Mouse (Mus musculus): Measurements from ENCODE around the gene Hoxa7. TPM values are rescaled to one million over a fixed set of nuclear protein-coding genes. Genes with fewer than 3 reads are reported as not detected.

The Hoxa7 gene
- total and polyA plus RNA-seq, 2 experiments from 2014 or later: not detected

GRCm38 (mm10) chr6:52180213-52180710 lies 41.4 kb downstream of the Hoxa7 start:
- Histone ChIP-seq H3K36me3 (ENCODE audit: insufficient read depth, low read length) (no peaks in the 10 kb centered on the region), H3K9ac (replicated peaks; ENCODE audit: low read length, poor library complexity, severe bottlenecking) (no peak overlapping the region), H3K4me2 (ENCODE audit: low read depth, low read length, poor library complexity, severe bottlenecking) (no peak overlapping the region), H3K9me3 (ENCODE audit: low read length) (no peaks in the 10 kb centered on the region), H3K4me1 (ENCODE audit: insufficient read depth, low read length) (no peaks in the 10 kb centered on the region), H3K4me3 (ENCODE audit: low read depth, low read length) (no peak overlapping the region), H3K27me3 (ENCODE audit: insufficient read depth, low read length) (peaks cover 94% of the 10 kb centered on the region), H3K27ac (ENCODE audit: low read depth, low read length) (no peak overlapping the region)
- WGBS: 2% methylated on average over 11 of the region's 11 CpGs
- no peak for ATAC-seq (ENCODE audit: low FRiP score)
- DNase-seq (ENCODE audit: low spot score): no peak
- no peak for TF ChIP-seq CTCF (IDR thresholded peaks at IDR 0.05)

DNA sequence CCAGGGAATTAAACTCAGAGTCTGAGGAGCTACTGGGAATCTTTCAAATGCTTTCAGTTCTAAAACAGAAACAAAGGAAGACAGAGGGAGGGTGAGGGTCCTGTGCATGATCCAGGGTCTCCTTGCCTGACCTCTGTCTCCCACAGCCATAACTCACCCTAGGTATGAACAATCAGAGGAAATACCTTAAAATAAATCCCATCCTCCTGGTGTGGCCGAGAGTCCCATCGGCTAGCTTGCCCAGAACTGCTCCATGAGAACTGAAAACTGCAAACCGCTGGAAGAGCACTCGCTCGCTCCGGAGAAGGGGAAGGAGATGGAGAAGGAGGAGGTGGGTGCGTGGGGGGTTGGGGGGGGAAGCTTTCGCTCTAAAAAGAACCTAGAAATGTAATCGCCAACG lies 42.0 kb downstream of the Hoxa7 start:
- ATAC-seq (ENCODE audit: low FRiP score) (no peak), DNase-seq (ENCODE audit: low spot score) (no peak)
- no peaks in the 10 kb centered on the region for H3K9me3 ChIP-seq (ENCODE audit: low read length)
- 1% methylated on average over 10 of the region's 10 CpGs for WGBS
- H3K4me1 ChIP-seq (ENCODE audit: insufficient read depth, low read length): no peaks in the 10 kb centered on the region
- no peak overlapping the region for H3K4me2 ChIP-seq (ENCODE audit: low read depth, low read length, poor library complexity, severe bottlenecking)
- H3K27me3 ChIP-seq (ENCODE audit: insufficient read depth, low read length): peaks cover 95% of the 10 kb centered on the region
- H3K27ac ChIP-seq (ENCODE audit: low read depth, low read length): no peak overlapping the region
- H3K9ac ChIP-seq (replicated peaks; ENCODE audit: low read length, poor library complexity, severe bottlenecking): no peak overlapping the region
- no peaks in the 10 kb centered on the region for H3K36me3 ChIP-seq (ENCODE audit: insufficient read depth, low read length)
- H3K4me3 ChIP-seq (ENCODE audit: low read depth, low read length): no peak overlapping the region
- TF ChIP-seq CTCF (IDR thresholded peaks at IDR 0.05): no peak

GRCm38 (mm10) chr6:52178918-52179665 lies 42.6 kb downstream of the Hoxa7 start:
- Histone ChIP-seq H3K4me2 (ENCODE audit: low read depth, low read length, poor library complexity, severe bottlenecking) (no peak overlapping the region), H3K27ac (ENCODE audit: low read depth, low read length) (no peak overlapping the region), H3K27me3 (ENCODE audit: insufficient read depth, low read length) (peaks cover 90% of the 10 kb centered on the region), H3K9ac (replicated peaks; ENCODE audit: low read length, poor library complexity, severe bottlenecking) (no peak overlapping the region), H3K4me1 (ENCODE audit: insufficient read depth, low read length) (no peaks in the 10 kb centered on the region), H3K36me3 (ENCODE audit: insufficient read depth, low read length) (no peaks in the 10 kb centered on the region), H3K9me3 (ENCODE audit: low read length) (no peaks in the 10 kb centered on the region), H3K4me3 (ENCODE audit: low read depth, low read length) (no peak overlapping the region)
- no peak for DNase-seq (ENCODE audit: low spot score)
- WGBS: 0% methylated on average over 4 of the region's 4 CpGs
- TF ChIP-seq CTCF (IDR thresholded peaks at IDR 0.05): no peak
- ATAC-seq (ENCODE audit: low FRiP score): no peak

DNA sequence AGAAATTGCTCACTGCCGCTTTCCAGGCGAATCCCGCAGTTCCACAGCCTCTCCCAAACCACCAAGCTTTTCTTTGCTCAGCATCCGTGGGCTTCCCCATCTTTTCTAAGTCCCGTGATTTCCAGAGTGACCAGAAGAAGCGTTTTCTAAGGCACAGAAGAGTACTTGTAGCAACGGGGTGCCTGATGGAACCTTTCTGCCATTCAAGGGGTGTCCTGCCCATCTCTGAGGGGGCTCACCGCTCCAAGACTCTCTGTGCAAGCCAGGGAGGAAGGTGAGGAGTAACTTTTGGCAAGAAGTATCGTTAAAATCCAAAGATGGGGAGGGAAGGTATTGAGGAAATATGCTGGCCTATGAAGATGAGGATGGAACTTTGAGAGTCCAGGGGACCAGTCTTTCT lies 43.8 kb downstream of the Hoxa7 start:
- H3K9me3 ChIP-seq (ENCODE audit: low read length): no peaks in the 10 kb centered on the region
- no peak for ATAC-seq (ENCODE audit: low FRiP score)
- peaks cover 88% of the 10 kb centered on the region for H3K27me3 ChIP-seq (ENCODE audit: insufficient read depth, low read length)
- H3K36me3 ChIP-seq (ENCODE audit: insufficient read depth, low read length): no peaks in the 10 kb centered on the region
- WGBS: 2% methylated on average over 9 of the region's 9 CpGs
- H3K27ac ChIP-seq (ENCODE audit: low read depth, low read length): no peak overlapping the region
- H3K4me3 ChIP-seq (ENCODE audit: low read depth, low read length): no peak overlapping the region
- H3K4me1 ChIP-seq (ENCODE audit: insufficient read depth, low read length): no peaks in the 10 kb centered on the region
- no peak overlapping the region for H3K9ac ChIP-seq (replicated peaks; ENCODE audit: low read length, poor library complexity, severe bottlenecking)
- no peak for TF ChIP-seq CTCF (IDR thresholded peaks at IDR 0.05)
- no peak for DNase-seq (ENCODE audit: low spot score)
- H3K4me2 ChIP-seq (ENCODE audit: low read depth, low read length, poor library complexity, severe bottlenecking): no peak overlapping the region

DNA sequence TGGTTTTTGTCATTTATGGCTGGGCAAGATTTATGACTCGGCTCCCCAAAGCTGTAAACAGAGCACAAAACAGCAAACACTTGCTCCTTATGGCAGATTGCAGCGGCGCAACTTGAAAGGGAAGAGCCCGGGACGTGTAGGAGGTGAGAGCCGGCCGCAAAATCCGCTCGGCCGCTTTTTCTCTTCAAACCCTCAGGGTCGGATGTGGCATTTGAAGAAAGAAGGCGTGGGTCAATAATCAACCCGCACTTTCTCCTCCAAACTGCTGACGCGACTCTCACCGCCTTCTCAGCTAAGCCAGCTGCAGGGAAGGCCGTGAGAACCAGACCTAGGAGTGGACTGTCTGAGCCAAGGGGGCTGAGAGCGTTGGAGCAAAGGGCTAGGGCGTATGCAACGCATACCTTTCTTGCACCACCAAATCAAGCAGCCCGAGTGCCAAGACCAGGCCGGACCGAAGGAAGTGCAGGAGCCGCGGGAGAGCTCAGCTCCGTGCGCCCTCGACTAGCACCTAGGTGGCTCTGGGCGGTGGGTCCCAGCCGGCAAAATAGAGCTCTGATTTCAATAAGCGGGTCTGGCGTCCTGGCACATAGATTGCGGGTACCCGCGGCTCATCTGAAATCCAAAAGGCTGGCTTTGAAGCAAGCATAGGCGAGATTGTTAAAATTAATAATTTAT lies 44.5 kb downstream of the Hoxa7 start, which contains the start of gene 5730596B20Rik:
TSS of gene 5730596B20Rik (plus strand) at position 438 of the 675 bp plus-strand sequence.
- under 1% methylated on average over 36 of the region's 36 CpGs for WGBS
- H3K36me3 ChIP-seq (ENCODE audit: insufficient read depth, low read length): no peaks in the 10 kb centered on the region
- H3K9ac ChIP-seq (replicated peaks; ENCODE audit: low read length, poor library complexity, severe bottlenecking): no peak within 1 kb of the TSS
- ATAC-seq (ENCODE audit: low FRiP score) (no peak), DNase-seq (ENCODE audit: low spot score) (no peak)
- H3K4me3 ChIP-seq (ENCODE audit: low read depth, low read length): no peak within 1 kb of the TSS
- no peak within 1 kb of the TSS for H3K4me2 ChIP-seq (ENCODE audit: low read depth, low read length, poor library complexity, severe bottlenecking)
- H3K9me3 ChIP-seq (ENCODE audit: low read length): no peaks in the 10 kb centered on the region
- H3K27me3 ChIP-seq (ENCODE audit: insufficient read depth, low read length): peaks cover 88% of the 10 kb centered on the region
- no peak for TF ChIP-seq CTCF (IDR thresholded peaks at IDR 0.05)
- no peak within 1 kb of the TSS for H3K27ac ChIP-seq (ENCODE audit: low read depth, low read length)
- no peaks in the 10 kb centered on the region for H3K4me1 ChIP-seq (ENCODE audit: insufficient read depth, low read length)

- no peaks in the 10 kb centered on the region for H3K4me1 ChIP-seq (ENCODE audit: insufficient read depth, low read length)
- H3K36me3 ChIP-seq (ENCODE audit: insufficient read depth, low read length): no peaks in the 10 kb centered on the region
- 2% methylated on average over 6 of the region's 6 CpGs for WGBS
- no peak for ATAC-seq (ENCODE audit: low FRiP score)
- TF ChIP-seq CTCF (IDR thresholded peaks at IDR 0.05): no peak
- H3K4me2 ChIP-seq (ENCODE audit: low read depth, low read length, poor library complexity, severe bottlenecking): no peak overlapping the region
- no peak overlapping the region for H3K4me3 ChIP-seq (ENCODE audit: low read depth, low read length)
- DNase-seq (ENCODE audit: low spot score): no peak
- H3K9ac ChIP-seq (replicated peaks; ENCODE audit: low read length, poor library complexity, severe bottlenecking): no peak overlapping the region
- peaks cover 88% of the 10 kb centered on the region for H3K27me3 ChIP-seq (ENCODE audit: insufficient read depth, low read length)
- no peak overlapping the region for H3K27ac ChIP-seq (ENCODE audit: low read depth, low read length)
- no peaks in the 10 kb centered on the region for H3K9me3 ChIP-seq (ENCODE audit: low read length)
Observed at GRCm38 (mm10) chr6:52176391-52176790, 45.3 kb downstream of the Hoxa7 start.
